Mouse (Mus musculus) embryonic stem cell, embryonic (primary cell): Measurements from ENCODE around the gene Olfr860.
"Not testable (repeated sequence)": the region's sequence is repeated elsewhere in the genome, so short reads cannot be mapped to it uniquely, and the experiment has no call there.

Source experiments
- CTCF ChIA-PET, 4 experiments: fragments of 300-600 bp in 2 of 4; fragments of 350-600 bp in 2 of 4; sonication (Branson Sonifier 250); formaldehyde crosslinking; loops; one replicate each; lab custom pipeline; 2022; ENCODE audit warnings: inconsistent platforms in 2 of 4; lab: Charles Lee
- POLR2A ChIA-PET, 4 experiments: fragments of 300-600 bp in 2 of 4; fragments of 350-600 bp in 2 of 4; sonication (Branson Sonifier 250); formaldehyde crosslinking; loops; one replicate each; lab custom pipeline; 2022; ENCODE audit warnings: antibody characterized with exemption in 4 of 4, inconsistent platforms in 1 of 4; lab: Charles Lee

Gene Olfr860

DNA sequence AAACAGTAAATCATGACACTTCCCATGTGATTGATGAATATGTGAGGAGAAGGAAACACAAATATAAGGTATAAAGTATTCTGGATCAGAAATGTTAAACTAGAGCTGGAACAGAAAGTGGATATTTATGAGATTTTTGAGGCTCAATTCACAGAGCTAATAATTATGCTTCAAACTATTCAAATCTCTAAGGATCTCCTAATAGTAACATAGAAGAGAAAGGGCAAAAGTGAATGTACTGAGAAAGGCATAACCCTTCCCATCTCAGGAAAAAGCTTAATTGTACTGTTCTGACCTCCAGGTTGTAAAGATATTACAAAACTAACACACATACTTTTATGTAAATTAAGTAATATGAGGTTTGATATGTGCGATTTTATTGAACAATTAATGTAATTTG is at the start of gene Olfr860:
TSS of gene Olfr860 (minus strand) at position 101 of the 400 bp plus-strand sequence.
- ChIA-PET CTCF (no interaction called here), POLR2A (no interaction called here)

DNA sequence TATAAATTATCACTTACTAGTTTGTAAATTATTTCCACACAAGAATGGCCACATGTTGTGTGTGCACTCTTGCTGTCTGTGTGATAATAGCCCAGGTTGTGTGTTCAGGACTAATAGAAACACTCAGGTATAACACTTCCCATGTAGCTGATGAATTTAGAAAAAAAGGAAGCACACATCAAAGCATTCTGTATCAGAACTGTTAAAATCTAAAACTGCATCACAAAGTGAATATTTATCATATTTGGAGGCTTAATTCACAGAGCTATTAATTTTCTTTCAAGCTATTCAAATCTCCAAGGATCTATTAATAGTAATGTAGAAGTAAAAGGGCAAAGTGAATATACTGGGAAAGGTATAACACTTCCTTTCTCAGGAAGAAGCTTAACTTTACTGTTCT is 38.4 kb upstream of the Olfr860 start, which contains the start of gene Olfr862:
TSS of gene Olfr862 (minus strand) at position 101 of the 400 bp plus-strand sequence.
- ChIA-PET CTCF (no interaction called here), POLR2A (no interaction called here)

DNA sequence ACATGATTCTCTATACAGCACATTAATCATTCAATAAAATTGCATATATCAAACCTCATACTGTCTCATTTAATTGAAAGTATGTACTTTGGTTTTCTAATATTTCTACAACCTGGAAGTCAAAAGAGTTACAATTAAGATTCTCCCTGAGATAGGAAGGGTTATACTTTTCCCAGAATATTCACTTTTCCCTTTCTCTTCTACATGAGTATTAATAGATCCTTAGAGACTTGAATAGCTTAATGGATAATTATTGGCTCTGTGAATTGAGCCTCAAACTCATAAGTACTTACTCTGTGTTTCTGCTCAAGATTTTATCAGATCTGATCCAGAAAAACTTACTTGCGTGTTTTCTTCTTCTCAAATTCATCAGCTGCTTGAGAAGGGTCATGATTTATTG is 44.9 kb downstream of the Olfr860 start, which contains the start of gene Olfr859:
TSS of gene Olfr859 (plus strand) at position 301 of the 400 bp plus-strand sequence.
- POLR2A ChIA-PET, CTCF ChIA-PET: not testable (repeated sequence)

DNA sequence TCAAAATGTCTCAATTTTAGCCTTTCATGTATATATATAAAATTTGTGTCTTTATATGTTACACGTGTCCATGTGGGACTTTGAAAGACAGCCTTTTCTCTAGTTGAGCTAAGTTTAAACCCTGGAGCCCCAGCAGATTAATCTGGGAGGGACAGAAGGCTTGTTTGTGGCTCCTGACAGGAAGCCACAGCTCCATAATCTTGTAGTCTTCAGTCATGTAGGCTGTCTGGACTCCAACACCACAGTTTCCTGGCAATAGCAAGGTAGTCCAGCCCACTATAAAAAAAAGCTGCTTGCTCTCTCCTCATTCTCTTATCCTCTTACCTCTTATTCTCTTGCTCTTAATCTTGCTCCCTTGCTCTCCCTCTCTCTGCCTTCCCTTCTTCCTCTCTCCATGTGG is 46.5 kb downstream of the Olfr860 start:
- ChIA-PET CTCF (no interaction called here), POLR2A (no interaction called here)
